Mouse (Mus musculus) megakaryocyte, embryonic 14.5 days (primary cell): ENCODE measurements at regions not wholly inside any gene's neighbourhood (a gene's known extent, or its start where the extent isn't known, plus 50 kb on each side); places are given as distances from the start of the nearest gene placed in this dataset.
A peak's percentile ranks its signal among the peaks of the same experiment; 100 is the strongest.

Experiments used
- H3K27me3 ChIP-seq: replicated peaks from 2 replicates; pipeline ENCODE3; 2012; ENCODE audit warnings: inconsistent platforms
- H3K36me3 ChIP-seq: replicated peaks from 2 replicates; pipeline ENCODE3; 2012; ENCODE audit warnings: low read length, inconsistent platforms, mixed read lengths
- H3K4me1 ChIP-seq: 2 replicates; pipeline ENCODE4 v1.6.1; 2012; ENCODE audit warnings: inconsistent platforms
- H3K4me3 ChIP-seq: replicated peaks from 2 replicates; pipeline ENCODE3; 2012; ENCODE audit warnings: moderate library complexity, mild to moderate bottlenecking, inconsistent platforms
- H3K9me3 ChIP-seq: 2 replicates; pipeline ENCODE4 v1.6.1; 2012; ENCODE audit warnings: inconsistent platforms
- FLI1 ChIP-seq: IDR thresholded peaks from 2 replicates; pipeline ENCODE4 v1.6.1; 2012; ENCODE audit warnings: low read length, inconsistent platforms, mixed read lengths
- GATA1 ChIP-seq: IDR thresholded peaks from 3 replicates; pipeline ENCODE4 v1.6.1; 2012; ENCODE audit warnings: mixed read lengths, low read length, inconsistent platforms, borderline replicate concordance

GRCm38 (mm10) chr5:111594111-111594510 lies 139.6 kb upstream of the Gm26897 start:
- Histone ChIP-seq H3K9me3 (0 out of 2 replicates have a peak, but pooled peaks cover 4% of the 10 kb centered on the region), H3K27me3 (peaks cover 24% of the 10 kb centered on the region), H3K4me1 (peaks cover 71% of the 10 kb centered on the region), H3K36me3 (no peaks in the 10 kb centered on the region), H3K4me3 (no peak overlapping the region)
- TF ChIP-seq GATA1 (no peak), FLI1 (no peak)

GRCm38 (mm10) chr5:111595438-111595837 lies 138.3 kb upstream of the Gm26897 start:
- H3K27me3 ChIP-seq: peaks cover 24% of the 10 kb centered on the region
- 0 out of 2 replicates have a peak, but pooled peaks cover 4% of the 10 kb centered on the region for H3K9me3 ChIP-seq
- TF ChIP-seq GATA1 (no peak), FLI1 (no peak)
- peak overlapping the region; percentile 46 for H3K4me3 ChIP-seq
- no peaks in the 10 kb centered on the region for H3K36me3 ChIP-seq
- peaks cover 81% of the 10 kb centered on the region for H3K4me1 ChIP-seq

GRCm38 (mm10) chr5:111597733-111598132 lies 136.0 kb upstream of the Gm26897 start:
- TF ChIP-seq FLI1 (no peak), GATA1 (no peak)
- Histone ChIP-seq H3K9me3 (no peaks in the 10 kb centered on the region), H3K36me3 (no peaks in the 10 kb centered on the region), H3K27me3 (peaks cover 19% of the 10 kb centered on the region), H3K4me3 (no peak overlapping the region), H3K4me1 (peaks cover 86% of the 10 kb centered on the region)

DNA sequence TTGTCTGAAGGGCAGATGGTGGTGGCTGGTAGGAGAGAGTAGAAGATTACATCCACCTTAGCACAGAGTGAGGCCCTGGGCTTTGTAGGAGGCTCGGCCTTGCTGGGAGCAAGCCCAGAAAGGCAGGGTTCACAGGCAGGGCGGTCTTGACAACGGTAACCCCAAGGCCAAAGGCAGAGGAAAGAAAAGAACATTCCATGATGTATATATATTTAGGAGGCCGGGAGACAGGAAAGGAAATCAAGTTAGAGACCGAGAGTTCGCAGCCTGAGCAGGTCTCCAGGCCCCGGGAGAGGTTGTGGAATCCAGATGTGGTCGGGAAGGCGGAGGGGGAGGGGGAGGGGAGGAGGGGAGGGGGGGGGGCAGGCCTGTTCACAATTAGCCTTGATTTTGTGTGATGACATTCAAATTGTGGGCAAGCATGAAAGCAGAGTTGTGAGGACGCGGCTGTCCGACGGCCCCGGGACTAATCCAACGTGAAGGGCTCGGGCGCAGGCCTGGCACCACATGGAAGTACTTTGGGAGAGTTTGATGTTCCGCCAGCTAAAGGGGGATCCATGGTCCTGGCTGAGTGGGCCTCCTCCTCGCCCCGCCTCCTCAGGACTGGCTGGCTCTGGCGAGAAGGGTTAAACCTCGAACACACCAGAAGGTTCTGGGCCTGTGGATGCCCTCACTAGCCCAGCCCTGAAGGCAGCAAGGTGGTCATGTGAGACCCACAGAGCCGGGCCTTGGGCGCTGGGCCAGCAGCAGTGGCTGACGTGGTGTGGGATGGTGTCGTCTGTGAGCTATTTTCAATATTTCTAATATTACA lies 131.8 kb upstream of the Gm26897 start:
- H3K4me3 ChIP-seq: peak overlapping the region; percentile 17
- H3K36me3 ChIP-seq: no peaks in the 10 kb centered on the region
- peaks cover 48% of the 10 kb centered on the region for H3K4me1 ChIP-seq
- H3K9me3 ChIP-seq: no peaks in the 10 kb centered on the region
- peaks cover 42% of the 10 kb centered on the region for H3K27me3 ChIP-seq
- TF ChIP-seq GATA1: no peak
- TF ChIP-seq FLI1: no peak

- peaks cover 80% of the 10 kb centered on the region for H3K27me3 ChIP-seq
- H3K4me1 ChIP-seq: no peaks in the 10 kb centered on the region
- no peak overlapping the region for H3K4me3 ChIP-seq
- H3K9me3 ChIP-seq: peaks cover 8% of the 10 kb centered on the region
- TF ChIP-seq FLI1 (no peak), GATA1 (no peak)
- H3K36me3 ChIP-seq: no peaks in the 10 kb centered on the region
Measured at GRCm38 (mm10) chr5:111613687-111614086, 120.0 kb upstream of the Gm26897 start.

GRCm38 (mm10) chr5:111619974-111620373 lies 113.8 kb upstream of the Gm26897 start:
- Histone ChIP-seq H3K36me3 (no peaks in the 10 kb centered on the region), H3K27me3 (peaks cover 88% of the 10 kb centered on the region), H3K9me3 (no peaks in the 10 kb centered on the region), H3K4me1 (peaks cover 7% of the 10 kb centered on the region), H3K4me3 (no peak overlapping the region)
- TF ChIP-seq GATA1: no peak
- no peak for TF ChIP-seq FLI1

DNA sequence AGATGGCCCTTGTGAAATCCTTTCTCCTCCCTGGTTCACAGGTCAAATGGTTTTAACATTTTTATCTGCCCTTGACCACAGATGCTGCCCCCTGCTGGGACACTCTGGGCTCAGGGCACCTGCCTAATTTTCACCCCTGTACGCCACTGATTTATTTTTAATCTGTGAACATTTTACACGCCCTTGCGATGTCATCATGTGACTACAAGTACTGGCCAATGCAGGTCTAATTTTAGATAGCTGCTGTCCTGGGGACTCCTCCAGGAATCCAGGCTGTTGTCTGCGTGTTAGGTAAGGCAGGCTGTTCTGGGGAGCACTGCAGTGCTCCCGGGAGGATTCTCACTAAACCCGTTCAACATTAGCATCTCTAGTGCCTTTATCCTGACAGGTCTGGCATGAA lies 113.1 kb upstream of the Gm26897 start:
- Histone ChIP-seq H3K9me3 (no peaks in the 10 kb centered on the region), H3K36me3 (no peaks in the 10 kb centered on the region), H3K4me3 (no peak overlapping the region), H3K4me1 (peaks cover 7% of the 10 kb centered on the region), H3K27me3 (peaks cover 89% of the 10 kb centered on the region)
- TF ChIP-seq FLI1 (no peak), GATA1 (no peak)

DNA sequence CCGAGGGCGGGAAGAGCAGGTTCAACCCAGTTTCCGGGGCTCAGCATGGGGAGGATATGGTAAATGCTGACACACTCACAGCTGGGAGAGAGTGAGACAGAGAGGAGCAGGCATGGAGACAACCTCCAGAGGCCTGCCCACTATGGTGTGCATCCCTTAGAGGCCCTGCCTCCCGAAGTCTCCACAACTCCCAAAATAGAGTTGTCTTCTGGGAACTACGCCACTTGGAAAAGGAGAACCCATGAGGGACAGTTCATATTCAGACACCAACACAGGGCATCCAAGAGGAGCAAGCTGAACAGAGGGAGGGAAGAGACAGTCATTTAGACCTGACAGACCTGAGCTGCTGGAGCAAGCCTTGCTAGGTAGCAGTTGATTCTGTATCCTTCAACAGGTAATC lies 111.2 kb upstream of the Gm26897 start:
- Histone ChIP-seq H3K4me1 (peaks cover 7% of the 10 kb centered on the region), H3K36me3 (no peaks in the 10 kb centered on the region), H3K4me3 (no peak overlapping the region), H3K27me3 (peaks cover 93% of the 10 kb centered on the region), H3K9me3 (no peaks in the 10 kb centered on the region)
- TF ChIP-seq GATA1 (no peak), FLI1 (no peak)

DNA sequence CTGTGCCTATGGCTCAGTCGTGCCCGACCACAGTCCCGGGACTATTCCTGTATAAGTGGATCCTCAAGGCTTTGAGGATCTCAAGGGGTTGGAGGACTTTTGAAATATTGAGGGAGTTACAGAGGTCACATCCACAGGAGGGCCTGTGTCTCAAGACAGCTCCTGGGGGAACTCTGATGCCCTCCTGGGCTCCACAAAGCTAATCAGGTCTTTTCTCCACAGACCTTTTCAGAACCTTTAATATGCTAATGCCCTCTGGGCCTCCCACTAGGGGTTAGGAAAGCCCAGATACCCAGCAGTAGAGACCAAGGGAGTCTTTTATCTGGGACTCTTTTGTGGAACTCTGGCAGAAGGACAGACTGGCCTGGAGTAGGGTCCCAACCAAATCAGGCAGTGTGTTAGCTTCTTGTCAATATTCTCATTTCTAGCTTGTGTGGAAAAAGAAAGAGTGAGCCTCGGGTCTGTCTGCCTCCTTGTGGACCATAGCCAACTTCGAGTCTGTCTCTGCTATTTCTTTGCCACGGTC lies 107.4 kb upstream of the Gm26897 start:
- no peak for TF ChIP-seq GATA1
- TF ChIP-seq FLI1: no peak
- H3K4me3 ChIP-seq: no peak overlapping the region
- peaks cover 35% of the 10 kb centered on the region for H3K9me3 ChIP-seq
- H3K36me3 ChIP-seq: no peaks in the 10 kb centered on the region
- H3K27me3 ChIP-seq: peaks cover 90% of the 10 kb centered on the region
- H3K4me1 ChIP-seq: peaks cover 26% of the 10 kb centered on the region

GRCm38 (mm10) chr5:111630313-111630844 lies 103.3 kb upstream of the Gm26897 start:
- peak overlapping the region; percentile 69 for H3K4me3 ChIP-seq
- TF ChIP-seq FLI1 (no peak), GATA1 (no peak; the same call in 2 of the 3 replicates)
- H3K27me3 ChIP-seq: peaks cover 82% of the 10 kb centered on the region
- H3K36me3 ChIP-seq: no peaks in the 10 kb centered on the region
- peaks cover 61% of the 10 kb centered on the region for H3K9me3 ChIP-seq
- H3K4me1 ChIP-seq: peaks cover 19% of the 10 kb centered on the region; the same call in 1 of the 2 replicates
